Mouse (Mus musculus) stomach, embryonic 15.5 days (tissue): ENCODE data around the gene Ctsa. TPM values are rescaled to one million over a fixed set of nuclear protein-coding genes. Genes with fewer than 3 reads are reported as not detected.
"Not testable (repeated sequence)": the region's sequence is repeated elsewhere in the genome, so short reads cannot be mapped to it uniquely, and the experiment has no call there.

Experiments
- ATAC-seq: fragments of 200-750 bp; cut with Nextera tagmentation; 2 replicates; pipeline ENCODE4 v1.8.0; 2017; ENCODE audit warnings: low read depth, moderate number of reproducible peaks, moderate TSS enrichment; ENCODE audit not compliant: insufficient read depth, low FRiP score
- H3K27ac ChIP-seq: fragments of 300-500 bp; sonication (generic); 2 replicates; pipeline ENCODE4 v1.5.1; 2015; ENCODE audit warnings: mild to moderate bottlenecking, inconsistent platforms
- H3K27me3 ChIP-seq: fragments of 300-500 bp; sonication (generic); replicated peaks from 2 replicates; pipeline ENCODE4 v1.6.1; 2015; ENCODE audit warnings: inconsistent platforms
- H3K36me3 ChIP-seq: fragments of 300-500 bp; sonication (generic); 2 replicates; pipeline ENCODE4 v1.6.1; 2015; ENCODE audit warnings: inconsistent platforms
- H3K4me1 ChIP-seq: fragments of 300-500 bp; sonication (generic); 2 replicates; pipeline ENCODE4 v1.6.1; 2015; ENCODE audit warnings: inconsistent platforms
- H3K4me2 ChIP-seq: fragments of 300-500 bp; sonication (generic); 2 replicates; pipeline ENCODE4 v1.6.1; 2015; ENCODE audit warnings: mild to moderate bottlenecking, inconsistent platforms
- H3K4me3 ChIP-seq: fragments of 300-500 bp; sonication (generic); replicated peaks from 2 replicates; pipeline ENCODE4 v1.5.1; 2015; ENCODE audit warnings: inconsistent platforms
- H3K9ac ChIP-seq: fragments of 300-500 bp; sonication (generic); 2 replicates; pipeline ENCODE4 v1.6.1; 2015; ENCODE audit warnings: inconsistent platforms
- H3K9me3 ChIP-seq: fragments of 300-500 bp; sonication (generic); 2 replicates; pipeline ENCODE4 v1.6.1; 2016; ENCODE audit warnings: inconsistent platforms
- WGBS: fragments of 180-500 bp; shearing (Covaris S2); methylation state at CpG from one replicate; pipeline ENCODE4 v1.1.7; 2015; 5-methylcytosine and 5-hydroxymethylcytosine counted together
- polyA plus RNA-seq: library from polyadenylated mRNA; unstranded; fragments of >200 nt; fragmentation: Nextera tagmentation; extraction: Ambion mirVana; gene quantifications from 2 replicates; pipeline ENCODE4 v1.2.1, GENCODE M21; 2015

Gene Ctsa
- polyA plus RNA-seq, 1 experiment from 2014 or later = 132 TPM

DNA sequence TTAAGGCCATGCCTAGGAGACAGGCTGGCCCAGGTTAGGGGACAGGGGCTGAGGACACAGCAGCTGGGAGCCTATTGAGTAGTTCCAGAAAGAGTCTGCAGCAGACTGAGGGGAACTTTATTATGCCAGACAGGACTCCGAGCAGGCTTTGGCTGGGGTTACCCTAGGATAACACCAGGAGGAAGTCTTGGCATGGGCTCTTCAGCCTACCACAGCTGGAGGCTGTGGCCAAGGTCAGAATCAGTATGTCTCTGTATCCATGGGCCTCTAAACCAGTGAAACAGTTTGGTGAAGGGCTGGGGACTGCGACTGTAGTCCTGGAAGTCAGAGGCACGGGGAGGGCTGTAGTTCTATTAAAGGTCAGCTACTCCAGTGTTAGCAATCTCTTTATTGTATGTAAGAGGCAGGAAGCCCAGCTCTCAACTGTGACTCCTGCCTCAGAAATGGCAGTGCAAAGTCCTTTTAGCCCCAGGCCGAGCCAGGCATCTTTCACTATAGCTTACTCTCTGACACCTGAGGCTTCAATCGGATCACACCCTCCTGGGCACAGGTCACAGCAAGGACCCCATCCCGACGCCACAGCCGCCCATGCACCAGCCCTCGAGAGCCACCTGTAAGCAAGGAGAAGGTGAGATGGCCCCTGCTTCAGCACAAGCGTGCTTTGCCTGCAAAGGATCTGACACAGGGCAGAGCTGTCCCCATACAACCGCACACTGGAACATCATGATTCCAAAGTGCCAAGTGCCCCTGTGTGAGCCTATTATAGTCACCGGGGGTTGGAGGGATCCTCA, 40.1 kb upstream of the Ctsa start:
- 94% methylated on average over 12 of the region's 12 CpGs for WGBS
- H3K36me3 ChIP-seq = peaks cover 33% of the 10 kb centered on the region
- H3K27ac ChIP-seq = no peak overlapping the region

DNA sequence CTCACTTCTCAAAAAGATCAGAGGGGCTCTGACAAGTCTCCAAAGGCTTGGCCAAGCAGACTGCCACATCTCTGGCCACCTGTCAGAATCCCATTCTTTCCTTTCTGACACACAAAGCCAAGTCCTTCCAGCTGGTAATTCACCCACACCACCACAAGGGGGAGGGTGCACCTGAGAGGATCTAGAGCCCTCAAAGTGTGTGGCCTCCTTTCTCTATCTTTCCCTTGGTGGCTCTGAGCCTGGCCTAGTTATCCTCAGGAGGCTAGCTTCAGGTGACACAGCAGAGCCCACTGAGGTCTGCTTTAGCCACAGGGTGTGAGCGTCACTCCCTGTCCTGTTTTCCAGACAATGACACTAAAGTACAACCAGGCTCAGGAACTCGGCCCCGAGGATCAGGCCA, 39.4 kb upstream of the Ctsa start:
- H3K4me1 ChIP-seq = peaks cover 9% of the 10 kb centered on the region
- no peaks in the 10 kb centered on the region for H3K27me3 ChIP-seq
- 63% methylated on average over 3 of the region's 3 CpGs for WGBS
- H3K4me2 ChIP-seq = no peak overlapping the region
- H3K36me3 ChIP-seq = peaks cover 37% of the 10 kb centered on the region
- ATAC-seq = no peak
- no peak overlapping the region for H3K4me3 ChIP-seq
- no peak overlapping the region for H3K27ac ChIP-seq
- no peaks in the 10 kb centered on the region for H3K9me3 ChIP-seq
- H3K9ac ChIP-seq = no peak overlapping the region

More for the DNA sequence above, 40.1 kb upstream of the Ctsa start:
- Histone ChIP-seq H3K9ac (no peak overlapping the region), H3K27me3 (no peaks in the 10 kb centered on the region), H3K9me3 (no peaks in the 10 kb centered on the region), H3K4me3 (no peak overlapping the region), H3K4me1 (peaks cover 9% of the 10 kb centered on the region), H3K4me2 (no peak overlapping the region)
- ATAC-seq = no peak

- Histone ChIP-seq H3K27ac (no peak overlapping the region), H3K4me3 (no peak overlapping the region), H3K4me1 (peaks cover 4% of the 10 kb centered on the region; the same call in 1 of the 2 replicates), H3K9ac (no peak overlapping the region), H3K36me3 (peaks cover 39% of the 10 kb centered on the region), H3K9me3 (no peaks in the 10 kb centered on the region), H3K27me3 (no peaks in the 10 kb centered on the region), H3K4me2 (no peak overlapping the region)
- ATAC-seq = no peak
- WGBS = 92% methylated on average over 2 of the region's 2 CpGs
Measured at GRCm38 (mm10) chr2:164793772-164794171, 38.9 kb upstream of the Ctsa start.

DNA sequence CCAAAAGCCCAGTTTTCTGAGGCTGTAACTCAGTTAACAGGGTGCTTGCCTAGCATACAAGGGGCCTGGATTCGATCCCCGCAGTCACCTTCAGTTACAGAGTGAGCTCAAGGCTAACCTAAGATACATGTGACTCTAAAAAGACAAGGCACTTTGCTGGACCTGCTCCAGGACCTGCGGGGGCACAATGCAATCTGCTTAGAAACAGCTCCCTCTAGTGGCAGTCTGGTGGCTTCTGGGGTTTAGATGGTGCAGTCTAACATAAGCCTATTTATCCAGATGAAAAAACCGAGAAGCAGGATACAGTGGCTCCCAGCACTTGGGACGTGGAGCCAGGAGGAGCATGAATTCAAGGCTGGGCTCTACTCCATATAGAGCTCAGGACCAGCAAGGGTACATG, 38.4 kb upstream of the Ctsa start:
- Histone ChIP-seq H3K4me3 (no peak overlapping the region), H3K27me3 (no peaks in the 10 kb centered on the region), H3K36me3 (peaks cover 43% of the 10 kb centered on the region), H3K9ac (no peak overlapping the region), H3K9me3 (no peaks in the 10 kb centered on the region), H3K4me1 (peaks cover 2% of the 10 kb centered on the region; the same call in 1 of the 2 replicates), H3K27ac (no peak overlapping the region), H3K4me2 (no peak overlapping the region)
- peak; percentile 32; the same call in 1 of the 2 replicates for ATAC-seq
- 38% methylated on average over 5 of the region's 5 CpGs for WGBS

- H3K4me1 ChIP-seq = peaks cover 2% of the 10 kb centered on the region; the same call in 1 of the 2 replicates
- H3K9me3 ChIP-seq = no peaks in the 10 kb centered on the region
- no peak overlapping the region for H3K4me3 ChIP-seq
- WGBS = 74% methylated on average over 4 of the region's 4 CpGs
- H3K9ac ChIP-seq = no peak overlapping the region
- no peaks in the 10 kb centered on the region for H3K27me3 ChIP-seq
- H3K4me2 ChIP-seq = no peak overlapping the region
- no peak for ATAC-seq
- no peak overlapping the region for H3K27ac ChIP-seq
- peaks cover 51% of the 10 kb centered on the region for H3K36me3 ChIP-seq
Measured at GRCm38 (mm10) chr2:164795868-164796267, 36.8 kb upstream of the Ctsa start.

- WGBS = 80% methylated on average over 6 of the region's 6 CpGs
- H3K4me3 ChIP-seq, ATAC-seq, H3K4me2 ChIP-seq, H3K27ac ChIP-seq, H3K9me3 ChIP-seq, H3K27me3 ChIP-seq, H3K9ac ChIP-seq, H3K4me1 ChIP-seq: not testable (repeated sequence)
- H3K36me3 ChIP-seq = peaks cover 43% of the 10 kb centered on the region
Measured at GRCm38 (mm10) chr2:164798554-164798953, 34.1 kb upstream of the Ctsa start.

- Histone ChIP-seq H3K27me3 (no peaks in the 10 kb centered on the region), H3K27ac (no peak overlapping the region), H3K4me1 (peaks cover 5% of the 10 kb centered on the region), H3K36me3 (peaks cover 30% of the 10 kb centered on the region), H3K9ac (no peak overlapping the region), H3K9me3 (no peaks in the 10 kb centered on the region), H3K4me3 (no peak overlapping the region), H3K4me2 (no peak overlapping the region)
- no peak for ATAC-seq
- WGBS = 88% methylated on average over 13 of the region's 13 CpGs
Measured at GRCm38 (mm10) chr2:164800252-164801004, 32.2 kb upstream of the Ctsa start.

GRCm38 (mm10) chr2:164803201-164803920, 29.3 kb upstream of the Ctsa start:
- H3K4me3 ChIP-seq = peak overlapping the region; percentile 88
- H3K4me1 ChIP-seq = peaks cover 11% of the 10 kb centered on the region
- H3K27me3 ChIP-seq = no peaks in the 10 kb centered on the region
- WGBS = 85% methylated on average over 16 of the region's 16 CpGs
- H3K4me2 ChIP-seq = peak overlapping the region; percentile 58
- peak overlapping the region; percentile 47; the same call in 1 of the 2 replicates for H3K9ac ChIP-seq
- no peaks in the 10 kb centered on the region for H3K9me3 ChIP-seq
- H3K27ac ChIP-seq = no peak overlapping the region
- ATAC-seq = no peak
- H3K36me3 ChIP-seq = peaks cover 19% of the 10 kb centered on the region; the same call in 1 of the 2 replicates

DNA sequence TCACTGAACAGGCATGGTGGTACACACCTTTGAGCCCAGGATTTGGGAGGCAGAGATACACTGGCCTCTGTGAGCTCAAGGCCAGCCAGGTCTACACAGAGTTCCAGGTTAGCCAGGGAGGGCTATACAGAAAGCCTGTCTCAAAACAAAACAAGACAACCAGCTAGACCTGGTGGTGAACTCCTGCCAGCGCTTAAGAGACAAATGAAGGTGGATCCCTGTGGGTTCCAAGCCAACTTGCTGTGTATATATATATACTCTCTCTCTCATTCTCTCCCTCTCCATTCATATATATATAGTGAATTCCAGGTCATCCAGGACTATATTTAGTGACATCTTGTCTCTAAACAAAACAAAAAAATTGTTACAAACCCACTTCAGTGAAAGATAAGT, 28.8 kb upstream of the Ctsa start:
- H3K27me3 ChIP-seq = no peaks in the 10 kb centered on the region
- H3K27ac ChIP-seq = no peak overlapping the region
- H3K4me1 ChIP-seq = peaks cover 11% of the 10 kb centered on the region
- whole genome bisulfite sequencing = 56% methylated on average over 1 of the region's 1 CpGs
- H3K36me3 ChIP-seq = peaks cover 20% of the 10 kb centered on the region; the same call in 1 of the 2 replicates
- peak overlapping the region; percentile 88 for H3K4me3 ChIP-seq
- no peak for ATAC-seq
- H3K9ac ChIP-seq = peak overlapping the region; percentile 47
- peak overlapping the region; percentile 58 for H3K4me2 ChIP-seq
- no peaks in the 10 kb centered on the region for H3K9me3 ChIP-seq

- Histone ChIP-seq H3K9ac (peak within 1 kb of the TSS; percentile 81), H3K4me3 (peak within 1 kb of the TSS; percentile 88), H3K9me3 (no peaks in the 10 kb centered on the region), H3K4me1 (peaks cover 11% of the 10 kb centered on the region), H3K27ac (peak within 1 kb of the TSS; percentile 92), H3K4me2 (peak within 1 kb of the TSS; percentile 91), H3K36me3 (peaks cover 13% of the 10 kb centered on the region; the same call in 1 of the 2 replicates), H3K27me3 (no peaks in the 10 kb centered on the region)
- ATAC-seq = peak; percentile 95
- WGBS = under 1% methylated on average over 47 of the region's 47 CpGs
Measured at GRCm38 (mm10) chr2:164804533-164805331, 27.9 kb upstream of the Ctsa start, which contains the start of the genes Acot8 and Zswim3. Gene Acot8 (minus strand): TSS chr2:164804882. Gene Zswim3 (plus strand): TSS chr2:164805098.

DNA sequence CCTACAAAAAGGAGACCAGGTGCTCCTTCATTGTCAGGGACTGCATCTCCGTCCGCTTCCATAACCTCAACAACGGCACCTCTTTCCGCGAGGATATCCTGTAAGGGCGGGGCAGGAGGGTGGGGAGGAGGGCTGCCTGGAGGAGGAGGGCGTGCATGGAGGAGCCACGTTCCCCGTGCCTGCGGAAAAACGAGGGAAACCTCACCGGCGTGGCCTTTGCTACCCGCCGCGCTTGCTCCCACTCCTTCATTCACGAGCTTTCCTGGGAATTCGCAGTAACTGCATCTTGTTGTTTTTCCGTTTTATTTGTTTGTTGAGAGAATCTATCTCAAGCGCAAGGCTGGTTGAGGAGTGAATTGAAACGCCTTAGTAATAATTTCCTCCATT, 27.3 kb upstream of the Ctsa start:
- peak overlapping the region; percentile 81 for H3K9ac ChIP-seq
- under 1% methylated on average over 21 of the region's 21 CpGs for WGBS
- peak overlapping the region; percentile 88 for H3K4me3 ChIP-seq
- H3K4me1 ChIP-seq = peaks cover 11% of the 10 kb centered on the region
- no peaks in the 10 kb centered on the region for H3K27me3 ChIP-seq
- H3K36me3 ChIP-seq = peaks cover 10% of the 10 kb centered on the region; the same call in 1 of the 2 replicates
- H3K4me2 ChIP-seq = peak overlapping the region; percentile 91
- H3K9me3 ChIP-seq = no peaks in the 10 kb centered on the region
- ATAC-seq = peak; percentile 53; the same call in 1 of the 2 replicates
- H3K27ac ChIP-seq = peak overlapping the region; percentile 92
